Mouse (Mus musculus) neural tube, embryonic 13.5 days (tissue): ENCODE measurements around the gene Nrcam. TPM values are rescaled to one million over a fixed set of nuclear protein-coding genes. Genes with fewer than 3 reads are reported as not detected.
"Not testable (repeated sequence)": the region's sequence is repeated elsewhere in the genome, so short reads cannot be mapped to it uniquely, and the experiment has no call there.

Source experiments
- ATAC-seq: fragments of 200-750 bp; cut with Nextera tagmentation; 2 replicates; pipeline ENCODE4 v1.8.0; 2017; ENCODE audit warnings: low read depth, mild to moderate bottlenecking, moderate TSS enrichment, moderate library complexity
- H3K27ac ChIP-seq: fragments of 300-500 bp; sonication (generic); replicated peaks from 2 replicates; pipeline ENCODE4 v1.5.1; 2015; ENCODE audit warnings: moderate library complexity, mild to moderate bottlenecking, inconsistent platforms
- H3K27me3 ChIP-seq: fragments of 300-500 bp; sonication (generic); 2 replicates; pipeline ENCODE4 v1.6.1; 2015; ENCODE audit warnings: mild to moderate bottlenecking, inconsistent platforms
- H3K36me3 ChIP-seq: fragments of 300-500 bp; sonication (generic); 2 replicates; pipeline ENCODE4 v1.6.1; 2015; ENCODE audit warnings: mild to moderate bottlenecking, inconsistent platforms
- H3K4me1 ChIP-seq: fragments of 300-500 bp; sonication (generic); replicated peaks from 2 replicates; pipeline ENCODE4 v1.6.1; 2015; ENCODE audit warnings: inconsistent platforms
- H3K4me2 ChIP-seq: fragments of 300-500 bp; sonication (generic); 2 replicates; pipeline ENCODE4 v1.6.1; 2015; ENCODE audit warnings: inconsistent platforms, mild to moderate bottlenecking, moderate library complexity
- H3K4me3 ChIP-seq: fragments of 300-500 bp; sonication (generic); 2 replicates; pipeline ENCODE4 v1.5.1; 2015; ENCODE audit warnings: mild to moderate bottlenecking, inconsistent platforms
- H3K9ac ChIP-seq: fragments of 300-500 bp; sonication (generic); 2 replicates; pipeline ENCODE4 v1.6.1; 2015; ENCODE audit warnings: moderate library complexity, mild to moderate bottlenecking, inconsistent platforms
- H3K9me3 ChIP-seq: fragments of 300-500 bp; sonication (generic); 2 replicates; pipeline ENCODE4 v1.6.1; 2016; ENCODE audit warnings: inconsistent platforms
- WGBS: fragments of 180-500 bp; shearing (Covaris S2); methylation state at CpG from one replicate; pipeline ENCODE4 v1.1.7; 2015; 5-methylcytosine and 5-hydroxymethylcytosine counted together
- polyA plus RNA-seq: library from polyadenylated mRNA; unstranded; fragments of >200 nt; fragmentation: Nextera tagmentation; extraction: Ambion mirVana; gene quantifications from 2 replicates; pipeline ENCODE4 v1.2.1, GENCODE M21; 2015

Nrcam gene
- 110 and 111 TPM in 2 replicates for polyA plus RNA-seq

DNA sequence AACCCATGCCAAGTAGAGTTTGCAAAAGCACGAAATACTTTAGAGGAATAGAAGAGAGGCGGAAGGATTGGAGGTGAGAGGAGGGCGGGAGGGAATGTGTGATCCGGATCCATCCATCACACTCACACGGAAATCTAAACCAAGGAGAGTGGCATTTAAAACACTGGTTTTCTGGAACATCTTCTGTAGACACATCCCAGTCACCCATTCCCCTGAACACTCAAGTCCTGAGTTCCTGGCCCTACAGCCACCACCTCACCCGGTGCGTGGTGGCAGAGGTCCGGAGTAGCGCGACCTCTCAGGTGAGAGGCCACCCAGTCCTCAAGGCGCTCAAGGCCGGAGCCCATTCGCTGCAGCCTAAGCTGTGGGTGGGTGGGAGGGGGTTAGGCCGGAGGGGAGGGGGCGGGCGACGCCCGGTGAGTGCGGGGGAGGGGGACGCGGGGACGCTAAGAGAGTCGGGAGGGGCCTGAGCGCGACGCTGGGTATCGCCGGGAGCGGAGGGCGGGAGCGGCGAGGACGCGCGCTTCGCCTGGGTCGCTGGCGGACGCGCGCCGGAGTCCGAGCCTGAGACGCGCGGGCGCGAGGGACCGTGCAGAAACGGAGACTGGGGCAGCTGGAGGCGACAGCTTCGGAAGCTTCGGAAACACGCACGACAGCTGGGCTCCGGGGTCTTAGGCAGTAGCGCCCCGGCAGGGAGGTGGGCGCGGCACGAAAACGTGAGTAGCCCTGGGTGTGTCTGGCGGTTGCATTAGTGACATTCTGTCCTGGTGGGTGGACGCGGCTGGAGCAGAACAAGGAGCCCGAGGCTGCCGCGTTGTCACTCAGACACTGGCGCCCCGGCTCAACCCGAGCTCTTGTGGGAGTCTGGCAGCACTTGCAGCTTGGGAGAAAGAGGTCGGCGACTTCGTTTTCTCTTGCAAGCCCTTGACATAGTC is at the start of gene Nrcam:
TSS of gene Nrcam (plus strand) at position 505 of the 935 bp plus-strand sequence.
- no peaks in the 10 kb centered on the region for H3K27me3 ChIP-seq
- H3K27ac ChIP-seq: peak within 1 kb of the TSS; percentile 97
- H3K4me2 ChIP-seq: peak within 1 kb of the TSS; percentile 80
- H3K4me1 ChIP-seq: peaks cover 35% of the 10 kb centered on the region
- ATAC-seq: peak; percentile 78
- H3K36me3 ChIP-seq: no peaks in the 10 kb centered on the region
- H3K9ac ChIP-seq: peak within 1 kb of the TSS; percentile 86
- H3K9me3 ChIP-seq: no peaks in the 10 kb centered on the region
- 2% methylated on average over 71 of the region's 74 CpGs for WGBS
- peak within 1 kb of the TSS; percentile 80 for H3K4me3 ChIP-seq

DNA sequence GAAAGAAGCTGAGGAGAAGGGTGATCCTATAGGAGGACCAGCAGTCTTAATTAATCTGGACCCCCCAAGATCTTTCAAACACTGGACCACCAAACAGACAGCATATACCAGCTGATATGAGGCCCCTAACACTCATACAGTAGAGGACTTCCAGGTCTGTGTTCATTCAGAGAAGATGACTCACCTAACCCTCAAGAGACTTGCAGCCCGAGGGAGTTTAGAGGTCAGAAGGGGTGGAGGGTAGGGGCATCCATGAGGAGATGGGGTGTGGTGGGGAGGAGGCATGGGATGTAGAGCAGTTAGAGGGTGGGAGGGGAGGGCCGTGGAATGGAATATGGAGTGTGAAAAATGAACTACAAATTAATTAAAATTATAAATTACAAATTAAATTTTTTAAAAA is 48.5 kb upstream of the Nrcam start:
- not testable (repeated sequence) for H3K9me3 ChIP-seq, H3K4me2 ChIP-seq, ATAC-seq, H3K27me3 ChIP-seq, H3K9ac ChIP-seq, H3K4me1 ChIP-seq, H3K4me3 ChIP-seq, H3K27ac ChIP-seq
- H3K36me3 ChIP-seq: peaks cover 13% of the 10 kb centered on the region
- 88% methylated on average over 2 of the region's 2 CpGs for WGBS

DNA sequence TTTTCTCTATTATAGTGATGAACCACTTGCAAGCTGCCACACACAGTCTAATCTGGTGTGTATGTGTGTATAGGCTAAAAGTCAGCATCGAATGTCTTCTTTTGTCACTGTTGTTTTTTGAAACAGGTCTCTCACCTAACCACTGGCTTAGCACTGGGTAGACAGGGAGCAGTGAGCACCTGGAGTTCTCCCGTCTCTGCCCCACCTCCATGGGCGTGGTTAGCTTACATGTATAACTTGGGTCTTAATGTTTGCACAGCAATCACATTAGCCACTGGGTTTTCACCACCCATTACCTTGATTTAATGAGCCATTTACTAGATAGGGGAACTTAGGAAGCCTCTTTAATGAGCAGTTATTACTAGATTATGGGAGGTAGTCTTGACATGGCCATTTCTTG is 47.2 kb upstream of the Nrcam start:
- Histone ChIP-seq H3K4me2 (no peak overlapping the region), H3K4me3 (no peak overlapping the region), H3K36me3 (peaks cover 19% of the 10 kb centered on the region), H3K27me3 (no peaks in the 10 kb centered on the region), H3K4me1 (no peaks in the 10 kb centered on the region), H3K9ac (no peak overlapping the region), H3K27ac (no peak overlapping the region), H3K9me3 (no peaks in the 10 kb centered on the region)
- 89% methylated on average over 3 of the region's 3 CpGs for WGBS
- ATAC-seq: no peak

DNA sequence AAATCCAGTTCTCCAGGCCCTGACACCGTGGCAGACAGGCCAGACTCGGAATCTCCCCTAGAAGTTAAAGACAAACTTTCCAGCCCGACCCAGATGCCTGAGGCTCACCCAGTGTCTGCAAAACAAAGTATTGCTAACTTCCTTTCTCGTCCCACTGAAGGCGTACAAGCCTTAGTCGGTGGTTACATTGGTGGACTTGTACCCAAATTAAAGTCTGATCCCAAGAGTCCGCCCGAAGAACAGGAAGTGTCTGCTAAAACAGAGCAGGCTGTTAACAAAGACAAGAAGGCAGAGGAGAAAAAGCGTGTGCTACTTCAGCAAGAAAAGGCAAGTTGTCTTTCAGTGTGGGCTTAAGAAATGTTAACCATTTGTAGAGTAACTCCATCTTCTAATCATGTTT is 45.3 kb upstream of the Nrcam start:
- Histone ChIP-seq H3K27ac (no peak overlapping the region), H3K4me1 (no peaks in the 10 kb centered on the region), H3K9ac (no peak overlapping the region), H3K27me3 (no peaks in the 10 kb centered on the region), H3K36me3 (peaks cover 29% of the 10 kb centered on the region), H3K4me2 (no peak overlapping the region), H3K4me3 (no peak overlapping the region), H3K9me3 (no peaks in the 10 kb centered on the region)
- no peak for ATAC-seq
- 72% methylated on average over 9 of the region's 9 CpGs for WGBS

DNA sequence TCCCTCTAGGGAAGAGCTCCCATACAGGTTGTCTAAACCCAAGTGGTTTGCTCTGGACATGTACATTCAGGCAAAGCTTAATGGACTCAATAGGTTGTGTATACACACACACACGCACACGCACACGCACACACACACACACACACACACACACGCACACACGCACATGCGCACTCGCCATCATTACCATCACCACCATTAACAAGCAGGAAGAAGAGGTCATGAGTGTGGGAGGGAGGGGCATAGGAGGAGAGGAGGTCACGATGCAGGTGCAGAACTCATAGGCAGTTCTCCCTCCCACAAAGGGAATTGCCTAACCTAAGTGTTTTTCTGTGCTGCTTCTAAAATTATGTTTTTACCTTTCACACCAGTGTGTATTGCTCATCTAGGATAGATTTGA is 41.7 kb upstream of the Nrcam start:
- Histone ChIP-seq H3K4me1 (no peaks in the 10 kb centered on the region), H3K4me2 (no peak overlapping the region), H3K4me3 (no peak overlapping the region), H3K27ac (no peak overlapping the region), H3K9me3 (no peaks in the 10 kb centered on the region), H3K27me3 (no peaks in the 10 kb centered on the region), H3K9ac (no peak overlapping the region), H3K36me3 (peaks cover 48% of the 10 kb centered on the region)
- no peak for ATAC-seq
- 96% methylated on average over 8 of the region's 8 CpGs for WGBS

DNA sequence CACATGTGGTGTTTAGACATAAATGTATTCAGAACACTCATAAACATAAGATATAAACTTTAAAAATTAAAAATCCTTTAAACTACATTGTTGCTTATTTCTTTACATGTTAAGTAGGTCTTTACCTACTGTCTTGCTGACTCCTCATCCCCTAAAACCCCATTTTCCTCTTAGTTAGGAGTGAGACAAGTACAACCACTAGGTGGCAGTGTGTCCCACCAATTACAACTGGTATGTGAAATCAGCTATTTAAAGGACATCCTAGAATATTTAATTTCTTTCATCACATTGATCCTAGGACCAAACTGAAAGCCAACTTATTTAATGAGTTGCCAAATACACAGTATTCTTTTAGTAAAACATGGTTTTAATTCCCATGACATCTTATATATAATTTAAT is 36.4 kb upstream of the Nrcam start:
- no peak overlapping the region for H3K27ac ChIP-seq
- no peaks in the 10 kb centered on the region for H3K27me3 ChIP-seq
- H3K4me3 ChIP-seq: no peak overlapping the region
- H3K36me3 ChIP-seq: peaks cover 33% of the 10 kb centered on the region
- H3K9me3 ChIP-seq: no peaks in the 10 kb centered on the region
- H3K4me1 ChIP-seq: no peaks in the 10 kb centered on the region
- no peak for ATAC-seq
- H3K4me2 ChIP-seq: no peak overlapping the region
- H3K9ac ChIP-seq: no peak overlapping the region

DNA sequence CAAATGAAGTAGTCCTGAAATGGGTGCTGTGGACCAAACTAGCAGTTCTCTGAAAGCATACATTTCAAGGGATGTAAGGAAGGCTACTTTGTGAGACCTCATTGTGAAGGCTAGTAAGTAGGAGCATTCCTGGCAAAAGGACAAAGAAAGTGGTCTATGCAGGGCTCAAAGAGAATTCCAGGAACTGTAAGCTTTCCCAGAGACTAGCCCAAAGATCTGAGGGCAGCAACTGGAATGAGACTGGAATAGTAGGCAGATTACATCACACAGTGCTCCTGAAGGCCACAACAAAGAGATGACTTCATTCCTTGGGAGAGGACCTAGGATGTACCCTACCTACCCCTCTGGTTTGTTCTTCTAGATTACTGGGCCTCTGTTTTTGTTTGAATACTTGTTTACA is 27.9 kb upstream of the Nrcam start:
- no peak for ATAC-seq
- no peak overlapping the region for H3K4me2 ChIP-seq
- no peak overlapping the region for H3K27ac ChIP-seq
- peaks cover 43% of the 10 kb centered on the region for H3K36me3 ChIP-seq
- H3K4me1 ChIP-seq: no peaks in the 10 kb centered on the region
- no peak overlapping the region for H3K4me3 ChIP-seq
- H3K9ac ChIP-seq: no peak overlapping the region
- no peaks in the 10 kb centered on the region for H3K27me3 ChIP-seq
- no peaks in the 10 kb centered on the region for H3K9me3 ChIP-seq

DNA sequence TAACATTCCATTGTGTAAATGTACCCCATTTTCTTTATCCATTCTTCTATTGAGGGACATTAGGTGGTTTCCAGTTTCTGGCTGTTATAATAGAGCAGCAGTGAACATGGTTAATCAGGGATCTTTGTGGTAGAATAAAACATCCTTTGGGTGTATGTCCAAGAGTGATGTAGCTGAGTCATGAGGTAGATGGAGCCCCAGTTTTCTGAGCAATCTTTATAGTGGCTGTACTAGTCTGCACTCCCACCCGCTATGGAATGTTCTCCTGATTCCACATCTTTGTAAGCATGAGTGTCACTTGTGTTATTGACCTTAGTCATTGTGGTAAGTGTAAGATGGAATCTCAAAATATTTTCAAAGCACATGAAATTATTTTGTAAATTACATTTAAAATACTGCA is 24.7 kb upstream of the Nrcam start:
- ATAC-seq: no peak
- H3K9ac ChIP-seq: no peak overlapping the region
- H3K36me3 ChIP-seq: peaks cover 51% of the 10 kb centered on the region
- 94% methylated on average over 1 of the region's 1 CpGs for WGBS
- no peaks in the 10 kb centered on the region for H3K9me3 ChIP-seq
- H3K4me2 ChIP-seq: no peak overlapping the region
- no peak overlapping the region for H3K4me3 ChIP-seq
- no peaks in the 10 kb centered on the region for H3K27me3 ChIP-seq
- H3K27ac ChIP-seq: no peak overlapping the region
- H3K4me1 ChIP-seq: no peaks in the 10 kb centered on the region

DNA sequence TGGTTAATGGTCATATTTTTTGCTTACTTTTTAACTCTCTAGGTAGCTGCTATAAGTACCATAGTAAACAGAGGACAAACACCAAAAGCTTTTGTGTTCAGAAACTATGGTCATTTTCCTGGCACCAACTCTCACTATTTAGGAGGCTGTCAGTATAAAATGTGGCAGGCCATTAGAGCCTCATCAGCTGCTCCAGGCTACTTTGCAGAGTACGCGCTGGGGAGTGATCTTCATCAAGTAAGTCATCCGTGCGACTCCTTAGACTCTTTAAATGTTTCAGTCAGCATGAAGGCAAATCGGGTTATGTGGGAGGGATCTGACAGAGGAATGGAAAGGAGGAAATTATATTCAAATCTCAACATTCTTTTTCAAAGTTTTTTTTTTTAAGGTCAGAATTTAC is 23.8 kb upstream of the Nrcam start:
- Histone ChIP-seq H3K9me3 (no peaks in the 10 kb centered on the region), H3K4me1 (no peaks in the 10 kb centered on the region), H3K4me2 (no peak overlapping the region), H3K36me3 (peaks cover 53% of the 10 kb centered on the region), H3K27ac (no peak overlapping the region), H3K27me3 (no peaks in the 10 kb centered on the region), H3K9ac (no peak overlapping the region), H3K4me3 (no peak overlapping the region)
- ATAC-seq: no peak
- WGBS: 24% methylated on average over 5 of the region's 5 CpGs

DNA sequence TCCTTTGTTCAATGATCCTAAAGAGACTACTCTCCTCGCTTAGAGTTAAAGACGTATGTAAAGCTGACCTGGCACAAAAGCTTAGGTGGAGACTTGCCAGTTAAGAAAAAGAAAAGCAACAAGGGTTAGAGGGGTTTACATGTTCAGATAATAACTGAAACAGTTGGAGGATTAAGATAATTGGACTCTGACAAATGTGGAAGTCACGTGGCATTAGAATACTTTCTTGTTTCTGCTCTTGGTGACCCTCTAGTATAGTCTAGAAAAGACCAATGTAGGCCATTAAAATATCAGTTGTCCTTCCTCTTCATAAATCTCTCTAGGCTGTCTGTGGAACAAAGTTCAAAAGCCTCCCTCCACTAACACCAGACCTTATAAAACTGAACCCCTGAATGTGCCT is 20.5 kb upstream of the Nrcam start:
- WGBS: 88% methylated on average over 3 of the region's 3 CpGs
- no peaks in the 10 kb centered on the region for H3K27me3 ChIP-seq
- ATAC-seq: no peak
- no peak overlapping the region for H3K27ac ChIP-seq
- H3K36me3 ChIP-seq: peaks cover 38% of the 10 kb centered on the region
- no peaks in the 10 kb centered on the region for H3K4me1 ChIP-seq
- no peak overlapping the region for H3K9ac ChIP-seq
- no peak overlapping the region for H3K4me3 ChIP-seq
- no peak overlapping the region for H3K4me2 ChIP-seq
- no peaks in the 10 kb centered on the region for H3K9me3 ChIP-seq

DNA sequence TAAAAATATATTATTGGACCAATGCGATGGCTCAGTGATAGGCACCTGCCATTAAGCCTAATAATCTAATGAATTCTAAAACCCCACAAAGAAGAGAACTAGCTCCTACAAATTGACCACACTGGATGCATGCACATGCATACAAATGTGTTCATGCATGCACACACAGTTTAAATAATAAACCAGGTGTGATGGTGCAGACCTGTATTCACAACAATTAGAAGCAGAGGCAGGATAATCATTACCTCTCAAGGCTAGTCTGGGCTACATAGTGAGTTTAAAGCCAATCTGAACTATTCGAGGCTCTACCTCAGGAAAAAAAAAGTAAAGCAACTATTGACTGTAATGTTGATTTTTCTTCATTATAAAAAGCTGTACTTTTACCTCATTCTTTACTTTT is 13.5 kb upstream of the Nrcam start:
- Histone ChIP-seq H3K36me3 (peaks cover 25% of the 10 kb centered on the region), H3K4me3 (no peak overlapping the region), H3K27me3 (no peaks in the 10 kb centered on the region), H3K9me3 (no peaks in the 10 kb centered on the region), H3K27ac (no peak overlapping the region), H3K9ac (no peak overlapping the region), H3K4me1 (no peaks in the 10 kb centered on the region), H3K4me2 (no peak overlapping the region)
- ATAC-seq: no peak
- 92% methylated on average over 2 of the region's 2 CpGs for WGBS

DNA sequence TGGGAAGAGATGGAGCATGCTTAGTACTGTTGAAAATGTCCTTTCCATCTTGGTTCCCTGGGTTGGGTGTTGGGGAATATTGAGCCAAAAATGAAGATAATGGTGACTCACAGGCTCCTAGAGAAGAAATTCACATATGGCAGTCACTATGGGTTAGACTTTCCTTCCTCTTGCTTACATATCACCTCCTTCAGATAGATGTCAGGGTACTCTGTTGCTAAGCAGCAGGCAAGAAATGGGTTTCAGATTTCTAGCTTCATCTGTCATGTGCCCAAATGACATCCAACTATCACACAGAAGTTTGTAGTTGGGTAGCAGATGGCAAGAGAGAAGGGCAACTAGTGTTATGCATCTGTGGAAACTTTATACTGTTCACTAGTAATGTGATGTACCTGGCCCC is 3.6 kb upstream of the Nrcam start:
- no peak for ATAC-seq
- H3K36me3 ChIP-seq: no peaks in the 10 kb centered on the region
- H3K9me3 ChIP-seq: no peaks in the 10 kb centered on the region
- H3K27ac ChIP-seq: no peak overlapping the region
- H3K4me2 ChIP-seq: no peak overlapping the region
- peaks cover 5% of the 10 kb centered on the region; the same call in 1 of the 2 replicates for H3K4me1 ChIP-seq
- H3K27me3 ChIP-seq: no peaks in the 10 kb centered on the region
- H3K4me3 ChIP-seq: no peak overlapping the region
- no peak overlapping the region for H3K9ac ChIP-seq

DNA sequence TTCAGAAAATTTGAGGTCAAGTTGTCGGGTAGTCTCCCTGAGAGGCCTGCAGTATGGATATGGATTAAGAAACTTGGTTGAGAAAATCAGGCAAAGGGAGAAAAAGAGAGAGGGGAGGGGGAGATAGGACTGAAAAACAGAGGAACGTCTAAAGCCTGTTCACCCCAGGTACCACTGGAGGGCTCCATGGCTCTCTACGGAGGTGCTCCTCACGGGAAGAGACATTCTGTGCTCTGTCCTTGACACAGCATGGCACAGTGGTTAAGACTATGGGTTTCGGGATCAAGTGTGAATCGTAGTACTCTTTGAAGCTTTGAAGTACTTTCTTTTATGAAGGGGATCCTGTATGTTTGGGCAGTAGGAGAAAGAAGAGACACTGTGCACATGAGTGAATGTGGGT is 1.2 kb upstream of the Nrcam start:
- Histone ChIP-seq H3K36me3 (no peaks in the 10 kb centered on the region), H3K9ac (no peak overlapping the region), H3K27ac (no peak overlapping the region), H3K9me3 (no peaks in the 10 kb centered on the region), H3K4me3 (no peak overlapping the region), H3K4me2 (no peak overlapping the region), H3K27me3 (no peaks in the 10 kb centered on the region), H3K4me1 (peaks cover 27% of the 10 kb centered on the region)
- no peak for ATAC-seq
- 36% methylated on average over 6 of the region's 6 CpGs for WGBS
